Mouse (Mus musculus) kidney, adult 2 months (tissue): ENCODE data around the gene Plekhs1. TPM values are rescaled to one million over a fixed set of nuclear protein-coding genes. Genes with fewer than 3 reads are reported as not detected.
A peak's percentile ranks its signal among the peaks of the same experiment; 100 is the strongest.

Experiments
- DNase-seq: peaks from one replicate; pipeline ENCODE4 v3.0.0; 2021
- H3K27ac ChIP-seq: fragments of 200-500 bp; 2 replicates; pipeline ENCODE4 v1.5.1; 2012; ENCODE audit warnings: low read depth, low read length, control low read depth, inconsistent platforms; ENCODE audit not compliant: insufficient read depth
- H3K27me3 ChIP-seq: fragments of 200-500 bp; replicated peaks from 2 replicates; pipeline ENCODE4 v1.6.1; 2012; ENCODE audit warnings: mild to moderate bottlenecking, moderate library complexity, low read length, inconsistent platforms; ENCODE audit not compliant: control insufficient read depth, insufficient read depth
- H3K36me3 ChIP-seq: fragments of 200-500 bp; 2 replicates; pipeline ENCODE4 v1.6.1; 2012; ENCODE audit warnings: mild to moderate bottlenecking, moderate library complexity, low read length, inconsistent platforms; ENCODE audit not compliant: control insufficient read depth, insufficient read depth
- H3K4me1 ChIP-seq: fragments of 200-500 bp; 2 replicates; pipeline ENCODE4 v1.6.1; 2011; ENCODE audit warnings: low read length; ENCODE audit not compliant: control insufficient read depth, insufficient read depth
- H3K4me3 ChIP-seq: fragments of 200-500 bp; 2 replicates; pipeline ENCODE4 v1.5.1; 2011; ENCODE audit warnings: mild to moderate bottlenecking, low read depth, low read length, control low read depth; ENCODE audit not compliant: insufficient read depth
- CTCF ChIP-seq: fragments of 200-500 bp; conservative IDR thresholded peaks from 2 replicates; pipeline ENCODE4 v1.5.1; 2011; ENCODE audit warnings: low read depth, mild to moderate bottlenecking, control low read depth, low read length, moderate library complexity, mixed read lengths; ENCODE audit not compliant: insufficient read depth, insufficient read length
- POLR2A ChIP-seq: fragments of 200-500 bp; IDR thresholded peaks from one replicate; pipeline ENCODE4 v1.6.1; 2011; ENCODE audit warnings: low read depth, low read length, control low read depth
- WGBS: fragments of 180-500 bp; shearing (Covaris S2); methylation state at CpG from one replicate; pipeline ENCODE4 v1.1.7; 2018; 5-methylcytosine and 5-hydroxymethylcytosine counted together
- polyA plus RNA-seq: library from polyadenylated mRNA; depleted of rRNA; stranded (reverse); fragments of >200 nt; gene quantifications from 2 replicates; pipeline ENCODE4 v1.2.3, GENCODE M21; 2012

Gene Plekhs1
- polyA plus RNA-seq, 1 experiment: 0.17 TPM

GRCm38 (mm10) chr19:56471934-56472333, 10.5 kb downstream of the Plekhs1 start:
- H3K4me1 ChIP-seq: no peaks in the 10 kb centered on the region
- no peak for DNase-seq
- no peak overlapping the region for H3K4me3 ChIP-seq
- WGBS: 85% methylated on average over 10 of the region's 10 CpGs
- TF ChIP-seq POLR2A: no peak
- no peak for TF ChIP-seq CTCF
- H3K27ac ChIP-seq: no peak overlapping the region
- no peaks in the 10 kb centered on the region for H3K27me3 ChIP-seq
- H3K36me3 ChIP-seq: no peaks in the 10 kb centered on the region

- 57% methylated on average over 19 of the region's 19 CpGs for WGBS
- H3K36me3 ChIP-seq: no peaks in the 10 kb centered on the region
- H3K4me3 ChIP-seq: no peak overlapping the region
- no peak for TF ChIP-seq POLR2A
- TF ChIP-seq CTCF: no peak
- no peaks in the 10 kb centered on the region; the same call in 1 of the 2 replicates for H3K4me1 ChIP-seq
- H3K27me3 ChIP-seq: no peaks in the 10 kb centered on the region
- H3K27ac ChIP-seq: no peak overlapping the region
- DNase-seq: no peak
Observed at GRCm38 (mm10) chr19:56474869-56475550, 13.6 kb downstream of the Plekhs1 start.

DNA sequence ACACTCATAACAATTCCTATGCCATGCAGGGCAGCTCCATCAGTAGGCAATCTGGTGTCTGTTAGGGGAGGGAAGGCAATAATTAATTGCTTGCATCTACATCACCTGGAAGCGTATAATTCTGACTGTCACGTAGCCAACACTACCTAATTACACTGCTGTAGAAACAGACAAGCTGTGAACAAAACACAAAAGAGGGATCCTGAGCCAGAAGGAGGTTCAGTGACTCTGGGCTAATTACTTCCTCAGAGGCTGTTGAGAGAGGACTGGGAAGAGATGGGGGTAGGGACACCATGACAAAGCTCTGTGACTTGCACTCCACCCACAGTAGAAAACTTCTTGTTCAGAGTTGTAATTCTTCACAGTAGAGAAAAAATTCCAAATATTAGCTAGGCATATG, 15.1 kb downstream of the Plekhs1 start:
- H3K36me3 ChIP-seq: no peaks in the 10 kb centered on the region
- H3K4me3 ChIP-seq: no peak overlapping the region
- H3K27me3 ChIP-seq: no peaks in the 10 kb centered on the region
- no peak overlapping the region for H3K27ac ChIP-seq
- TF ChIP-seq POLR2A (no peak), CTCF (no peak)
- no peak for DNase-seq
- H3K4me1 ChIP-seq: no peaks in the 10 kb centered on the region; the same call in 1 of the 2 replicates
- 68% methylated on average over 2 of the region's 2 CpGs for WGBS

GRCm38 (mm10) chr19:56477253-56477652, 15.8 kb downstream of the Plekhs1 start:
- H3K4me3 ChIP-seq: no peak overlapping the region
- H3K27me3 ChIP-seq: no peaks in the 10 kb centered on the region
- no peak overlapping the region for H3K27ac ChIP-seq
- no peaks in the 10 kb centered on the region; the same call in 1 of the 2 replicates for H3K4me1 ChIP-seq
- 86% methylated on average over 5 of the region's 5 CpGs for WGBS
- no peaks in the 10 kb centered on the region for H3K36me3 ChIP-seq
- TF ChIP-seq CTCF: no peak
- no peak for TF ChIP-seq POLR2A
- DNase-seq: no peak

GRCm38 (mm10) chr19:56477832-56478231, 16.4 kb downstream of the Plekhs1 start:
- 41% methylated on average over 3 of the region's 3 CpGs for WGBS
- peak; percentile 77 for DNase-seq
- Histone ChIP-seq H3K27ac (no peak overlapping the region), H3K4me3 (no peak overlapping the region), H3K4me1 (no peaks in the 10 kb centered on the region; the same call in 1 of the 2 replicates), H3K27me3 (no peaks in the 10 kb centered on the region), H3K36me3 (no peaks in the 10 kb centered on the region)
- TF ChIP-seq POLR2A (no peak), CTCF (no peak)

DNA sequence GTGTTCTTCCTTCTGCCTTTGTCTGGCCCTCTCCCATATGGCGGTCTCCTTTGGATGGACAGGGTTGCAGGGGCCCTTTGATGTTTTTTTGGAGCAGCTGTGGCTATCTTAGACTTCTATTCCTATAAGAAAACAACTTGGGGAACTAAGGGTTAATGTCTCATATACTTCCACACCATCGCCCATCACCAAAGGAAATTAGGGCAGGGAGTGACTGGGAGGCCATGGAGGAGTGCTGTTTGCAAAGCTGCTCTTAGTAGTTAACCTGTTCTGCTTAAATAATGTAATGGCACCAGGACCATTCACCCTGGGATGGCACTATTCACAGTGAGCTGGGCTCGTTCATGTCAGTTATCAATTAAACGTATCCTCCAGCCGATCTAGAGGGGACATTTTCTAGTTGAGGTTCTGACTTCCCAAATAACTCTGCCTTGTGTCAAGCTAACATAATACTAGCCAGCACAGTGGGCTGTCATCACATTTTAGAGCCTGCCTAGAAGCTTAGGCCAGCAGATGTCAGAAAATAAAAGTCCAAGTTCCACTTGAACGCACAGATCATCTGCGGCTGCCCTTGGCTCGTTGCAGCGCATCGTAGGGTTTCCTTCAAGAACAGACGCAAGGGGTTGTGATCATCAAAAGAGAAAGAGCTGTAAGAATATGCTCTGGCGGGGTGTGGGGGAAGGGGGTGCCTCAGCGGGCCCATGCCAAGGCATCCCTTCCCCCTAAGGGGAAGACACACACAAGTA, 23.4 kb downstream of the Plekhs1 start:
- Histone ChIP-seq H3K4me3 (no peak overlapping the region), H3K27ac (0 out of 2 replicates have a peak overlapping the region, but pooled peaks have one; percentile 37), H3K36me3 (no peaks in the 10 kb centered on the region), H3K4me1 (no peaks in the 10 kb centered on the region), H3K27me3 (no peaks in the 10 kb centered on the region)
- no peak for TF ChIP-seq CTCF
- TF ChIP-seq POLR2A: no peak
- peak; percentile 14 for DNase-seq
- 43% methylated on average over 13 of the region's 13 CpGs for WGBS
